Mouse (Mus musculus) activated CD4-positive, CD25-positive, alpha-beta regulatory T cell, adult 9 weeks (primary cell): Measurements from ENCODE around the gene Pgd. TPM values are rescaled to one million over a fixed set of nuclear protein-coding genes. Genes with fewer than 3 reads are reported as not detected.

Experiments
- polyA plus RNA-seq: library from polyadenylated mRNA; unstranded; fragments of 100-300 nt; shearing (Covaris generic); gene quantifications from one replicate; pipeline ENCODE4 v1.2.1, GENCODE M21; 2017

The Pgd gene
- polyA plus RNA-seq = 89.9 TPM

GRCm38 (mm10) chr4:149166215-149166946 is at the start of gene Pgd:
Pgd (minus strand) TSS chr4:149166771.

DNA sequence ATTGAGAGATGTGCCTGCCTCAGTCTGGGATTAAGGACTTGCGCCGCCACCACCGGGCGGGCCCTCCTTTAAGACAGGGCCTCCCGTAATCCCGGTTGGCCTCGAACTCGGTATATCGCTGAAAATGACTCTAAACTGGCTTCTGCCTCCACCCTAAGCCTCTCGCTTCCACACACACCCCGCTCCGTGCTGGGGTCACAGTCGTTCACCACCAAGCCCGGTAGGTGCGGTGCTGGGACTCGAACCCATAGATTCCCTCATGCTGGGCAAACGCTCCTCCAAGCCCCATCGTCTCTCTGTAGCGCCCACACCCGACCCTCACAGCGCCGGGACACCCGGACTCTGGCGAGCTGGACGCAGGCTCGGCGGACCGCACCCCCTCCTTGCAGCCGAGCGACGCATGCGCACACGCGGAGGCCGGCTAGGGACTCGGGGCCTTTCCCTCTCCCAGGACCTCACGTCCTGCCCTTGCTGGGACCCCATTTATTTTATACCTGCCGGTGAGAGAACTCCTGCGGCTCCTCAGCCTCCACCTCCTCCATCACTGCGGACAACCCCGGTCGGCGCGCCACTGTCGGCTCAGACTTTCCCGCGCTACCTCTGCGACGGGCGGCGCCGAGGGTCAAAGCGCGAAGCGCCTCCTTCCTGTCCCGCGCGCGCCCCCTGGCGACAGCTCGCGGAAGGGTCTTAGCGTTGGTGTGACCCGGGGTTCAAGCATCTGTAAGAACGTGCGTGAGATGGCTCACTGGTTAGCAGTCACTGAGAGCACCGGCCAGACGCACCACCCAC is 29.4 kb downstream of the Pgd start, which contains the start of gene Cenps:
Gene Cenps, minus strand, starts transcription at position 648 of the 789 bp plus-strand sequence.

DNA sequence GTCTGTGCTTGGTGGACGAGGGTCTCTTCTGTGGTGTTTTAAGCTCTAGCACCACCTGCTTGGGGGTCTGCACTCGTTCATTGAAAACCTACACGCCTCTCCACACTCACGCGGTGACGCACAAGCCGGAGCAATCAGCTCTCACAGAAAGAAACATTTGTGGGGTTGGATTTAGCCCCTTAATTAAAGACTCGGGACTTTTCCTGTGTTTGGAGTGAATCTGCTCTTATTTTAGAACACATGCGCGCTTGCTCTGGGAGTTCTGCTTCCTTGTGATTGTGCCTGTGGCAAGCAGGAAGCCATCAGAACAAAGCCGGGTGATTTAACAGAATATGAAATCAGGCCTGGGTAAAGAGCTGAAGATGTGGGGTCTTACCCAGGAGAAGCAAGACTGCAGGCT is 39.9 kb downstream of the Pgd start, which contains the start of gene Cort:
Gene Cort, minus strand, starts transcription at position 101 of the 400 bp plus-strand sequence.

GRCm38 (mm10) chr4:149103875-149104561 is 62.6 kb downstream of the Pgd start, which contains the start of gene Dffa:
Dffa (plus strand) TSS chr4:149104146.

Other genes starting within 250 kb of the Pgd start
- 32.0 TPM for gene Pex14, start 66.9 kb downstream of the Pgd start, polyA plus RNA-seq
- gene Dffa, start 62.6 kb downstream of the Pgd start, polyA plus RNA-seq = 38.9 TPM
- not detected for gene Cort, start 40.0 kb downstream of the Pgd start, polyA plus RNA-seq
- gene Cenps, start 29.1 kb downstream of the Pgd start, polyA plus RNA-seq = 7.3 TPM
- gene Kif1b, start 140.9 kb upstream of the Pgd start, polyA plus RNA-seq = 8.0 TPM